Mouse (Mus musculus): Measurements from ENCODE around the gene Gcsam. TPM values are rescaled to one million over a fixed set of nuclear protein-coding genes. Genes with fewer than 3 reads are reported as not detected.

Gcsam gene
- polyA plus RNA-seq, 1 experiment, result 2.2 TPM

GRCm38 (mm10) chr16:45608481-45608954 is 1.7 kb upstream of the Gcsam start:
- WGBS, result 44% methylated on average over 4 of the region's 4 CpGs
- no peak overlapping the region for H3K27ac ChIP-seq (ENCODE audit: insufficient read depth, low read length)
- H3K27me3 ChIP-seq (ENCODE audit: control insufficient read depth, insufficient read depth, low read length), result no peaks in the 10 kb centered on the region
- no peak overlapping the region for H3K4me3 ChIP-seq (ENCODE audit: extremely low read depth, insufficient read depth, insufficient read length)
- DNase-seq (ENCODE audit: low read depth in 1 of 2, low spot score in 2 of 2), result no peak
- H3K36me3 ChIP-seq (ENCODE audit: control insufficient read depth, insufficient read depth, low read length), result no peaks in the 10 kb centered on the region
- no peaks in the 10 kb centered on the region for H3K4me1 ChIP-seq (ENCODE audit: control insufficient read depth, insufficient read depth, insufficient read length)
- TF ChIP-seq POLR2A (IDR thresholded peaks at IDR 0.05; ENCODE audit: low read depth, low read length) (no peak), CTCF (IDR thresholded peaks at IDR 0.05; ENCODE audit: extremely low read depth, insufficient read depth, insufficient read length, insufficient replicate concordance) (no peak)

- TF ChIP-seq CTCF (IDR thresholded peaks at IDR 0.05; ENCODE audit: extremely low read depth, insufficient read depth, insufficient read length, insufficient replicate concordance) (peak; percentile 10; the same call in 1 of the 2 replicates), POLR2A (IDR thresholded peaks at IDR 0.05; ENCODE audit: low read depth, low read length) (no peak)
- Histone ChIP-seq H3K4me1 (ENCODE audit: control insufficient read depth, insufficient read depth, insufficient read length) (no peaks in the 10 kb centered on the region), H3K4me3 (ENCODE audit: extremely low read depth, insufficient read depth, insufficient read length) (no peak overlapping the region), H3K36me3 (ENCODE audit: control insufficient read depth, insufficient read depth, low read length) (no peaks in the 10 kb centered on the region), H3K27ac (ENCODE audit: insufficient read depth, low read length) (no peak overlapping the region), H3K27me3 (ENCODE audit: control insufficient read depth, insufficient read depth, low read length) (no peaks in the 10 kb centered on the region)
- WGBS, result 48% methylated on average over 3 of the region's 3 CpGs
- DNase-seq (ENCODE audit: low read depth in 1 of 2, low spot score in 2 of 2), result peak in 1 of 2 experiments; percentile 10
Observed at GRCm38 (mm10) chr16:45609300-45609699, 880 bp upstream of the Gcsam start.

GRCm38 (mm10) chr16:45613247-45613646 is 3.1 kb downstream of the Gcsam start:
- DNase-seq (ENCODE audit: low read depth in 1 of 2, low spot score in 2 of 2), result no peak
- H3K4me1 ChIP-seq (ENCODE audit: control insufficient read depth, insufficient read depth, insufficient read length), result no peaks in the 10 kb centered on the region
- no peaks in the 10 kb centered on the region for H3K36me3 ChIP-seq (ENCODE audit: control insufficient read depth, insufficient read depth, low read length)
- TF ChIP-seq CTCF (IDR thresholded peaks at IDR 0.05; ENCODE audit: extremely low read depth, insufficient read depth, insufficient read length, insufficient replicate concordance), result no peak
- no peak for TF ChIP-seq POLR2A (IDR thresholded peaks at IDR 0.05; ENCODE audit: low read depth, low read length)
- no peaks in the 10 kb centered on the region for H3K27me3 ChIP-seq (ENCODE audit: control insufficient read depth, insufficient read depth, low read length)
- no peak overlapping the region for H3K4me3 ChIP-seq (ENCODE audit: extremely low read depth, insufficient read depth, insufficient read length)
- H3K27ac ChIP-seq (ENCODE audit: insufficient read depth, low read length), result no peak overlapping the region
- 91% methylated on average over 2 of the region's 2 CpGs for WGBS

GRCm38 (mm10) chr16:45615944-45616343 is 5.8 kb downstream of the Gcsam start:
- DNase-seq (ENCODE audit: low read depth in 1 of 2, low spot score in 2 of 2), result no peak
- Histone ChIP-seq H3K27ac (ENCODE audit: insufficient read depth, low read length) (no peak overlapping the region), H3K4me3 (ENCODE audit: extremely low read depth, insufficient read depth, insufficient read length) (no peak overlapping the region), H3K36me3 (ENCODE audit: control insufficient read depth, insufficient read depth, low read length) (no peaks in the 10 kb centered on the region), H3K4me1 (ENCODE audit: control insufficient read depth, insufficient read depth, insufficient read length) (no peaks in the 10 kb centered on the region), H3K27me3 (ENCODE audit: control insufficient read depth, insufficient read depth, low read length) (no peaks in the 10 kb centered on the region)
- WGBS, result 83% methylated on average over 1 of the region's 1 CpGs
- no peak for TF ChIP-seq CTCF (IDR thresholded peaks at IDR 0.05; ENCODE audit: extremely low read depth, insufficient read depth, insufficient read length, insufficient replicate concordance)
- no peak for TF ChIP-seq POLR2A (IDR thresholded peaks at IDR 0.05; ENCODE audit: low read depth, low read length)

- TF ChIP-seq CTCF (IDR thresholded peaks at IDR 0.05; ENCODE audit: extremely low read depth, insufficient read depth, insufficient read length, insufficient replicate concordance), result no peak
- TF ChIP-seq POLR2A (IDR thresholded peaks at IDR 0.05; ENCODE audit: low read depth, low read length), result no peak
- Histone ChIP-seq H3K4me1 (ENCODE audit: control insufficient read depth, insufficient read depth, insufficient read length) (no peaks in the 10 kb centered on the region), H3K27me3 (ENCODE audit: control insufficient read depth, insufficient read depth, low read length) (no peaks in the 10 kb centered on the region), H3K36me3 (ENCODE audit: control insufficient read depth, insufficient read depth, low read length) (no peaks in the 10 kb centered on the region), H3K27ac (ENCODE audit: insufficient read depth, low read length) (no peak overlapping the region), H3K4me3 (ENCODE audit: extremely low read depth, insufficient read depth, insufficient read length) (no peak overlapping the region)
- WGBS, result 69% methylated on average over 8 of the region's 8 CpGs
- DNase-seq (ENCODE audit: low read depth in 1 of 2, low spot score in 2 of 2), result no peak
Observed at GRCm38 (mm10) chr16:45619751-45620375, 9.7 kb downstream of the Gcsam start.

- Histone ChIP-seq H3K27ac (ENCODE audit: insufficient read depth, low read length) (no peak overlapping the region), H3K4me3 (ENCODE audit: extremely low read depth, insufficient read depth, insufficient read length) (no peak overlapping the region), H3K36me3 (ENCODE audit: control insufficient read depth, insufficient read depth, low read length) (no peaks in the 10 kb centered on the region), H3K4me1 (ENCODE audit: control insufficient read depth, insufficient read depth, insufficient read length) (no peaks in the 10 kb centered on the region), H3K27me3 (ENCODE audit: control insufficient read depth, insufficient read depth, low read length) (no peaks in the 10 kb centered on the region)
- 52% methylated on average over 4 of the region's 4 CpGs for WGBS
- no peak for DNase-seq (ENCODE audit: low read depth in 1 of 2, low spot score in 2 of 2)
- TF ChIP-seq POLR2A (IDR thresholded peaks at IDR 0.05; ENCODE audit: low read depth, low read length) (no peak), CTCF (IDR thresholded peaks at IDR 0.05; ENCODE audit: extremely low read depth, insufficient read depth, insufficient read length, insufficient replicate concordance) (no peak)
Observed at GRCm38 (mm10) chr16:45623230-45623629, 13.1 kb downstream of the Gcsam start.

- no peak for TF ChIP-seq CTCF (IDR thresholded peaks at IDR 0.05; ENCODE audit: extremely low read depth, insufficient read depth, insufficient read length, insufficient replicate concordance)
- TF ChIP-seq POLR2A (IDR thresholded peaks at IDR 0.05; ENCODE audit: low read depth, low read length), result no peak
- no peaks in the 10 kb centered on the region for H3K36me3 ChIP-seq (ENCODE audit: control insufficient read depth, insufficient read depth, low read length)
- DNase-seq (ENCODE audit: low read depth in 1 of 2, low spot score in 2 of 2), result no peak
- H3K4me3 ChIP-seq (ENCODE audit: extremely low read depth, insufficient read depth, insufficient read length), result no peak overlapping the region
- no peaks in the 10 kb centered on the region for H3K4me1 ChIP-seq (ENCODE audit: control insufficient read depth, insufficient read depth, insufficient read length)
- no peaks in the 10 kb centered on the region for H3K27me3 ChIP-seq (ENCODE audit: control insufficient read depth, insufficient read depth, low read length)
- 27% methylated on average over 2 of the region's 2 CpGs for WGBS
- no peak overlapping the region for H3K27ac ChIP-seq (ENCODE audit: insufficient read depth, low read length)
Observed at GRCm38 (mm10) chr16:45624791-45625190, 14.6 kb downstream of the Gcsam start.
